8 mouse cellular contexts compared by ENCODE assay signal in genomic region chr17:5248957-5249656, GRCm38 (mm10).
DNase-seq lines count a peak whose midpoint lies in the region; ATAC-seq lines count a peak whose summit lies in the region.
"Had no signal": no experiment of that assay in that cellular context is flagged by ENCODE, and none has a peak within 500 bp of the region (broad histone marks: within the 10 kb centered on the region; RNA-seq: fewer than 3 reads in every experiment).

No protein-coding gene starts in this region.

- peak; percentile 59 for ATAC-seq in common myeloid progenitor, adult 5-6 weeks (replicated peaks; ENCODE audit: low read depth, poor library complexity, severe bottlenecking)
- ATAC-seq in liver, embryonic 11.5 days (replicated peaks; ENCODE audit: low FRiP score): 0 out of 2 replicates have a peak, but pooled peaks have one; percentile 44
- ATAC-seq in stomach, embryonic 15.5 days (ENCODE audit: insufficient read depth, low FRiP score, low read depth): no peak

- H3K9me3 ChIP-seq in liver, embryonic 11.5 days (ENCODE audit: control insufficient read depth, low read length): no peaks in the 10 kb centered on the region
- H3K9me3 ChIP-seq in stomach, embryonic 15.5 days: no peaks in the 10 kb centered on the region

- WGBS in liver, embryonic 11.5 days: 42% methylated on average over 17 of the region's 17 CpGs
- WGBS in stomach, embryonic 15.5 days: 27% methylated on average over 17 of the region's 17 CpGs

- H3K4me1 ChIP-seq in liver, embryonic 11.5 days (replicated peaks; ENCODE audit: control insufficient read depth, insufficient read depth, low read length): peaks cover 23% of the 10 kb centered on the region
- peaks cover 32% of the 10 kb centered on the region for H3K4me1 ChIP-seq in stomach, embryonic 15.5 days

- peak overlapping the region; percentile 16 for H3K4me2 ChIP-seq in liver, embryonic 11.5 days
- 0 out of 2 replicates have a peak overlapping the region, but pooled peaks have one; percentile 28 for H3K4me2 ChIP-seq in stomach, embryonic 15.5 days

- H3K9ac ChIP-seq in liver, embryonic 11.5 days (ENCODE audit: low read depth, low read length): no peak overlapping the region
- no peak overlapping the region for H3K9ac ChIP-seq in stomach, embryonic 15.5 days

- no peak overlapping the region for H3K4me3 ChIP-seq in liver, embryonic 11.5 days (ENCODE audit: low read depth, low read length)
- H3K4me3 ChIP-seq in stomach, embryonic 15.5 days (replicated peaks): no peak overlapping the region
- H3K4me3 ChIP-seq: myocyte had no signal

- DNase-seq in right cerebral cortex, postnatal 10 days (ENCODE audit: low spot score in 2 of 2): peak; percentile 67 to 81
- no peak for DNase-seq in right cerebral cortex, postnatal 25 days
- peak; percentile 38 for DNase-seq in kidney, adult 9 months
- DNase-seq in liver, embryonic 11.5 days (ENCODE audit: low spot score): no peak
- no peak for DNase-seq in testis, postnatal 10 days (ENCODE audit: low spot score)

- no peaks in the 10 kb centered on the region for H3K27me3 ChIP-seq in liver, embryonic 11.5 days (replicated peaks; ENCODE audit: control insufficient read depth, insufficient read depth, low read length)
- H3K27me3 ChIP-seq in stomach, embryonic 15.5 days (replicated peaks): no peaks in the 10 kb centered on the region

- no peaks in the 10 kb centered on the region for H3K36me3 ChIP-seq in liver, embryonic 11.5 days (ENCODE audit: control insufficient read depth, insufficient read depth, low read length)
- H3K36me3 ChIP-seq in stomach, embryonic 15.5 days: peaks cover 4% of the 10 kb centered on the region; the same call in 1 of the 2 replicates

- H3K27ac ChIP-seq in liver, embryonic 11.5 days (ENCODE audit: low read depth, low read length): peak overlapping the region; percentile 43; the same call in 1 of the 2 replicates
- H3K27ac ChIP-seq in stomach, embryonic 15.5 days: peak overlapping the region; percentile 65

Comparison
In these comparisons a context has a peak if more than half of its experiments do, and no peak if none do; other contexts are left out.
1. DNase-seq: peak in right cerebral cortex, postnatal 10 days (2 of 2) and kidney, adult 9 months (single experiment); none in right cerebral cortex, postnatal 25 days (single experiment), liver, embryonic 11.5 days (single experiment) and testis, postnatal 10 days (single experiment).